Mouse (Mus musculus): ENCODE data around the gene Zfp217. TPM values are rescaled to one million over a fixed set of nuclear protein-coding genes. Genes with fewer than 3 reads are reported as not detected.
A peak's percentile ranks its signal among the peaks of the same experiment; 100 is the strongest.

Zfp217 gene
- polyA plus RNA-seq, 1 experiment from 2014 or later = 4.1 TPM

- no peaks in the 10 kb centered on the region for H3K27me3 ChIP-seq
- no peak for ATAC-seq (ENCODE audit: insufficient number of reproducible peaks, low FRiP score, low TSS enrichment, low read depth)
- no peaks in the 10 kb centered on the region for H3K9me3 ChIP-seq (replicated peaks)
- no peak overlapping the region for H3K4me3 ChIP-seq (replicated peaks)
- no peaks in the 10 kb centered on the region for H3K36me3 ChIP-seq
- no peaks in the 10 kb centered on the region for H3K4me1 ChIP-seq
- WGBS = 68% methylated on average over 10 of the region's 10 CpGs
- no peak overlapping the region for H3K9ac ChIP-seq
- H3K27ac ChIP-seq (replicated peaks) = no peak overlapping the region
- H3K4me2 ChIP-seq (replicated peaks) = no peak overlapping the region
These were observed 56.1 kb downstream of the Zfp217 start for GRCm38 (mm10) chr2:170091563-170092443.

GRCm38 (mm10) chr2:170078442-170079017, 69.4 kb downstream of the Zfp217 start:
- Histone ChIP-seq H3K9me3 (replicated peaks) (no peaks in the 10 kb centered on the region), H3K27me3 (no peaks in the 10 kb centered on the region), H3K4me2 (replicated peaks) (no peak overlapping the region), H3K36me3 (no peaks in the 10 kb centered on the region), H3K4me1 (peaks cover 20% of the 10 kb centered on the region), H3K27ac (replicated peaks) (no peak overlapping the region), H3K4me3 (replicated peaks) (no peak overlapping the region), H3K9ac (no peak overlapping the region)
- ATAC-seq (ENCODE audit: insufficient number of reproducible peaks, low FRiP score, low TSS enrichment, low read depth) = no peak
- 35% methylated on average over 15 of the region's 15 CpGs for WGBS

GRCm38 (mm10) chr2:170078041-170078440, 69.9 kb downstream of the Zfp217 start:
- Histone ChIP-seq H3K27ac (replicated peaks) (no peak overlapping the region), H3K9me3 (replicated peaks) (no peaks in the 10 kb centered on the region), H3K36me3 (no peaks in the 10 kb centered on the region), H3K27me3 (no peaks in the 10 kb centered on the region), H3K9ac (no peak overlapping the region), H3K4me3 (replicated peaks) (no peak overlapping the region), H3K4me1 (peaks cover 20% of the 10 kb centered on the region), H3K4me2 (replicated peaks) (no peak overlapping the region)
- ATAC-seq (ENCODE audit: insufficient number of reproducible peaks, low FRiP score, low TSS enrichment, low read depth) = no peak
- WGBS = 44% methylated on average over 10 of the region's 10 CpGs

GRCm38 (mm10) chr2:170076941-170077490, 70.9 kb downstream of the Zfp217 start:
- no peaks in the 10 kb centered on the region for H3K36me3 ChIP-seq
- no peak overlapping the region for H3K4me2 ChIP-seq (replicated peaks)
- no peak overlapping the region; the same call in 1 of the 2 replicates for H3K27ac ChIP-seq (replicated peaks)
- WGBS = 21% methylated on average over 6 of the region's 6 CpGs
- no peaks in the 10 kb centered on the region for H3K9me3 ChIP-seq (replicated peaks)
- H3K4me3 ChIP-seq (replicated peaks) = no peak overlapping the region
- no peaks in the 10 kb centered on the region for H3K27me3 ChIP-seq
- ATAC-seq (ENCODE audit: insufficient number of reproducible peaks, low FRiP score, low TSS enrichment, low read depth) = no peak
- H3K9ac ChIP-seq = no peak overlapping the region
- peaks cover 20% of the 10 kb centered on the region for H3K4me1 ChIP-seq

- H3K4me3 ChIP-seq (replicated peaks) = no peak overlapping the region
- H3K36me3 ChIP-seq = no peaks in the 10 kb centered on the region
- WGBS = 40% methylated on average over 15 of the region's 15 CpGs
- no peaks in the 10 kb centered on the region for H3K9me3 ChIP-seq (replicated peaks)
- H3K4me2 ChIP-seq (replicated peaks) = peak overlapping the region; percentile 32
- ATAC-seq (ENCODE audit: insufficient number of reproducible peaks, low FRiP score, low TSS enrichment, low read depth) = peak; percentile 54
- peaks cover 11% of the 10 kb centered on the region for H3K4me1 ChIP-seq
- H3K27ac ChIP-seq (replicated peaks) = no peak overlapping the region; the same call in 1 of the 2 replicates
- H3K27me3 ChIP-seq = no peaks in the 10 kb centered on the region
- no peak overlapping the region for H3K9ac ChIP-seq
These were observed 77.2 kb downstream of the Zfp217 start for GRCm38 (mm10) chr2:170070641-170071241.

GRCm38 (mm10) chr2:170069976-170070375, 77.9 kb downstream of the Zfp217 start:
- Histone ChIP-seq H3K27me3 (no peaks in the 10 kb centered on the region), H3K9me3 (replicated peaks) (no peaks in the 10 kb centered on the region), H3K9ac (no peak overlapping the region), H3K4me1 (peaks cover 10% of the 10 kb centered on the region), H3K36me3 (no peaks in the 10 kb centered on the region), H3K27ac (replicated peaks) (no peak overlapping the region), H3K4me2 (replicated peaks) (no peak overlapping the region), H3K4me3 (replicated peaks) (no peak overlapping the region)
- ATAC-seq (ENCODE audit: insufficient number of reproducible peaks, low FRiP score, low TSS enrichment, low read depth) = no peak
- WGBS = 86% methylated on average over 5 of the region's 5 CpGs

- ATAC-seq (ENCODE audit: insufficient number of reproducible peaks, low FRiP score, low TSS enrichment, low read depth) = no peak
- Histone ChIP-seq H3K4me1 (no peaks in the 10 kb centered on the region), H3K9ac (no peak overlapping the region), H3K27me3 (no peaks in the 10 kb centered on the region), H3K4me2 (replicated peaks) (no peak overlapping the region), H3K4me3 (replicated peaks) (no peak overlapping the region), H3K36me3 (no peaks in the 10 kb centered on the region), H3K9me3 (replicated peaks) (no peaks in the 10 kb centered on the region), H3K27ac (replicated peaks) (no peak overlapping the region)
- whole genome bisulfite sequencing = 78% methylated on average over 3 of the region's 3 CpGs
These were observed 85.5 kb downstream of the Zfp217 start for GRCm38 (mm10) chr2:170062378-170062777.

- Histone ChIP-seq H3K9ac (no peak overlapping the region), H3K27me3 (no peaks in the 10 kb centered on the region), H3K4me2 (replicated peaks) (no peak overlapping the region), H3K27ac (replicated peaks) (no peak overlapping the region), H3K36me3 (no peaks in the 10 kb centered on the region), H3K4me1 (no peaks in the 10 kb centered on the region), H3K4me3 (replicated peaks) (no peak overlapping the region), H3K9me3 (replicated peaks) (no peaks in the 10 kb centered on the region)
- ATAC-seq (ENCODE audit: insufficient number of reproducible peaks, low FRiP score, low TSS enrichment, low read depth) = no peak
- 68% methylated on average over 4 of the region's 4 CpGs for WGBS
These were observed 87.8 kb downstream of the Zfp217 start for GRCm38 (mm10) chr2:170060066-170060465.

- 84% methylated on average over 14 of the region's 14 CpGs for WGBS
- no peak for ATAC-seq (ENCODE audit: insufficient number of reproducible peaks, low FRiP score, low TSS enrichment, low read depth)
- no peak overlapping the region for H3K27ac ChIP-seq (replicated peaks)
- H3K27me3 ChIP-seq = no peaks in the 10 kb centered on the region
- H3K4me3 ChIP-seq (replicated peaks) = no peak overlapping the region
- no peak overlapping the region for H3K9ac ChIP-seq
- no peak overlapping the region for H3K4me2 ChIP-seq (replicated peaks)
- H3K9me3 ChIP-seq (replicated peaks) = no peaks in the 10 kb centered on the region
- H3K4me1 ChIP-seq = no peaks in the 10 kb centered on the region
- H3K36me3 ChIP-seq = no peaks in the 10 kb centered on the region
These were observed 89.1 kb downstream of the Zfp217 start for GRCm38 (mm10) chr2:170058774-170059173.

All from embryonic facial prominence, embryonic 15.5 days (tissue).